Mouse (Mus musculus) erythroblast, embryonic 14.5 days (primary cell): ENCODE measurements around the gene Olfr975. TPM values are rescaled to one million over a fixed set of nuclear protein-coding genes. Genes with fewer than 3 reads are reported as not detected.
"Not testable (repeated sequence)": the region's sequence is repeated elsewhere in the genome, so short reads cannot be mapped to it uniquely, and the experiment has no call there.

ENCODE experiments used
- H3K27me3 ChIP-seq: 2 replicates; pipeline ENCODE4 v1.6.1; 2012; ENCODE audit warnings: inconsistent platforms; ENCODE audit not compliant: control insufficient read depth
- H3K36me3 ChIP-seq: 2 replicates; pipeline ENCODE4 v1.6.1; 2012; ENCODE audit warnings: mild to moderate bottlenecking, inconsistent platforms; ENCODE audit not compliant: control insufficient read depth
- H3K4me1 ChIP-seq: 2 replicates; pipeline ENCODE4 v1.6.1; 2012; ENCODE audit warnings: inconsistent platforms; ENCODE audit not compliant: control insufficient read depth
- H3K4me3 ChIP-seq: replicated peaks from 2 replicates; pipeline ENCODE3; 2012; ENCODE audit warnings: moderate library complexity, mild to moderate bottlenecking, inconsistent platforms
- H3K9me3 ChIP-seq: 2 replicates; pipeline ENCODE4 v1.6.1; 2012; ENCODE audit warnings: low read length, inconsistent platforms, mixed read lengths; ENCODE audit not compliant: control insufficient read depth
- GATA1 ChIP-seq: IDR thresholded peaks from 2 replicates; pipeline ENCODE4 v1.6.1; 2012; ENCODE audit warnings: low read length, inconsistent platforms, mixed read lengths
- TAL1 ChIP-seq: IDR thresholded peaks from 3 replicates; pipeline ENCODE4 v1.6.1; 2012; ENCODE audit warnings: low read length, inconsistent platforms, mixed read lengths
- polyA plus RNA-seq: library from polyadenylated mRNA; stranded (reverse); fragments of >175 nt; gene quantifications from 2 replicates; pipeline ENCODE4 v1.2.3, GENCODE M21; 2012

The Olfr975 gene
- not detected in 2 replicates for polyA plus RNA-seq

- no peaks in the 10 kb centered on the region for H3K27me3 ChIP-seq
- no peak within 1 kb of the TSS for H3K4me3 ChIP-seq
- no peaks in the 10 kb centered on the region for H3K4me1 ChIP-seq
- H3K36me3 ChIP-seq, result no peaks in the 10 kb centered on the region
- H3K9me3 ChIP-seq, result no peaks in the 10 kb centered on the region
- no peak for TF ChIP-seq TAL1
- TF ChIP-seq GATA1, result no peak
These were observed at the start of gene Olfr975 for GRCm38 (mm10) chr9:39951946-39952345. Gene Olfr975, minus strand, starts transcription at chr9:39952046.

- TF ChIP-seq TAL1 (no peak), GATA1 (no peak)
These were observed 40.0 kb upstream of the Olfr975 start, which contains the start of gene Olfr978 for GRCm38 (mm10) chr9:39991813-39992212. Gene Olfr978, plus strand, starts transcription at chr9:39992113.

GRCm38 (mm10) chr9:39976581-39977145, 24.8 kb upstream of the Olfr975 start:
- not testable (repeated sequence) for H3K9me3 ChIP-seq, H3K36me3 ChIP-seq, H3K27me3 ChIP-seq, H3K4me1 ChIP-seq, H3K4me3 ChIP-seq

More at GRCm38 (mm10) chr9:39991813-39992212, 40.0 kb upstream of the Olfr975 start, which contains the start of gene Olfr978:
- no peak within 1 kb of the TSS for H3K4me3 ChIP-seq
- H3K4me1 ChIP-seq, result no peaks in the 10 kb centered on the region
- no peaks in the 10 kb centered on the region for H3K36me3 ChIP-seq
- H3K9me3 ChIP-seq, result peaks cover 2% of the 10 kb centered on the region; the same call in 1 of the 2 replicates
- no peaks in the 10 kb centered on the region for H3K27me3 ChIP-seq

GRCm38 (mm10) chr9:39961033-39961432, 9.2 kb upstream of the Olfr975 start, which contains the start of gene Olfr976:
Gene Olfr976, minus strand, starts transcription at chr9:39961133.
- H3K4me3 ChIP-seq, H3K9me3 ChIP-seq, H3K27me3 ChIP-seq, H3K4me1 ChIP-seq, H3K36me3 ChIP-seq: not testable (repeated sequence)

GRCm38 (mm10) chr9:39937201-39937600, 14.6 kb downstream of the Olfr975 start, which contains the start of gene Olfr974:
Gene Olfr974, plus strand, starts transcription at chr9:39937501.
- H3K9me3 ChIP-seq, result no peaks in the 10 kb centered on the region
- no peak within 1 kb of the TSS for H3K4me3 ChIP-seq
- H3K4me1 ChIP-seq, result no peaks in the 10 kb centered on the region
- no peaks in the 10 kb centered on the region for H3K36me3 ChIP-seq
- TF ChIP-seq TAL1, result no peak
- no peak for TF ChIP-seq GATA1
- H3K27me3 ChIP-seq, result no peaks in the 10 kb centered on the region

GRCm38 (mm10) chr9:39928837-39929236, 23.0 kb downstream of the Olfr975 start:
- H3K9me3 ChIP-seq, H3K4me1 ChIP-seq, H3K36me3 ChIP-seq, H3K4me3 ChIP-seq, H3K27me3 ChIP-seq: not testable (repeated sequence)

GRCm38 (mm10) chr9:39927975-39928836, 23.6 kb downstream of the Olfr975 start:
- not testable (repeated sequence) for H3K4me3 ChIP-seq, H3K36me3 ChIP-seq, H3K27me3 ChIP-seq, H3K9me3 ChIP-seq, H3K4me1 ChIP-seq

- no peak overlapping the region for H3K4me3 ChIP-seq
These were observed 41.9 kb downstream of the Olfr975 start for GRCm38 (mm10) chr9:39909939-39910338.

GRCm38 (mm10) chr9:39907036-39907435, 44.8 kb downstream of the Olfr975 start, which contains the start of gene Olfr229:
Gene Olfr229, plus strand, starts transcription at chr9:39907336.
- TF ChIP-seq GATA1 (no peak), TAL1 (no peak)
- H3K4me1 ChIP-seq, result no peaks in the 10 kb centered on the region
- no peaks in the 10 kb centered on the region for H3K36me3 ChIP-seq
- no peak within 1 kb of the TSS for H3K4me3 ChIP-seq
- H3K27me3 ChIP-seq, result no peaks in the 10 kb centered on the region
- no peaks in the 10 kb centered on the region for H3K9me3 ChIP-seq

More at GRCm38 (mm10) chr9:39909939-39910338, 41.9 kb downstream of the Olfr975 start:
- no peak for TF ChIP-seq GATA1
- TF ChIP-seq TAL1, result no peak
- Histone ChIP-seq H3K9me3 (no peaks in the 10 kb centered on the region), H3K36me3 (no peaks in the 10 kb centered on the region), H3K27me3 (no peaks in the 10 kb centered on the region), H3K4me1 (no peaks in the 10 kb centered on the region)
